Mouse (Mus musculus) adrenal gland, adult (tissue): ENCODE measurements around the gene Myo1e.
"Not testable (repeated sequence)": the region's sequence is repeated elsewhere in the genome, so short reads cannot be mapped to it uniquely, and the experiment has no call there.

Experiments used
- DNase-seq, 2 experiments: peaks; one replicate each; pipeline ENCODE4 v3.0.0; 2022 to 2023; ENCODE audit warnings: low spot score in 1 of 2; ENCODE audit not compliant: inconsistent age in 2 of 2

Myo1e gene

DNA sequence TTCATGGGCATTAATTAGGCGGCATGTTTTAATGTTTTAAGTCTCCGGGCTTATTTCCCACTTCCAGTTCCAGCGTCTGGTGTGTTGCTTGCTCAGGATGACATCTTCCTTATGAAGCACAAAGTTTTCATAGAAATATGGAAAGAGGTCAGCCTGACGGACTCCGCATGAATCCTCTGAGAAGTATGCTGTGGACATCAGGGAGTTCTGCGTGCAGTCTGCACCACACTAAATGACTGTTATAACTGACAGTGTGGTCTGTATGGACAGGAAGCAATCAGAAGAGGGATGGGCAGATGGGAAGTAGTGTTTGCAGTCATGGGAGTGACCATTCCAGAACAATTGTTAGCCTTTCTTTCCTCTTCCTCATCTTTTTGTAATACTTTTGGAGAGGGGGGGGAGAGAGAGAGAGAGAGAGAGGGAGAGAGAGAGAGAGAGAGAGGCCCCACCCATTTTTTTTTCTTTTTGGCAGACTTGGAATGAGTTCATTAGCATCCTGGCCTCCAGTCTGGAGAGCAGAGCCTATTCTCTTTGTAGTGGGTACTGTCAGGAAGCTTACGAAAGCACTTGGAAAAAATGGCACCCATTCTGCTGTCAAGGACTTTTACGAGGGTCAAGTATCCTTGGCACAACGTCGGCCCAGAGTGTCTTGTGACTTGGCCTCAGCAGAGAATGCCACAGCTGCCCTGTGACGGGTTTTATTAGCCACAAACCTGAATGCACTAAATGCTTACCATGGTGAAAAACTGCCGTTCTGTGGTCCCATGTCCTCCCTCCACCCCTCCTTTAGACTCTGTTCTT is 42.9 kb downstream of the Myo1e start:
- peak; percentile 67 to 83 for DNase-seq

- peak in 1 of 2 experiments; percentile 30 for DNase-seq
These were observed 44.4 kb downstream of the Myo1e start for GRCm38 (mm10) chr9:70251441-70251985.

DNA sequence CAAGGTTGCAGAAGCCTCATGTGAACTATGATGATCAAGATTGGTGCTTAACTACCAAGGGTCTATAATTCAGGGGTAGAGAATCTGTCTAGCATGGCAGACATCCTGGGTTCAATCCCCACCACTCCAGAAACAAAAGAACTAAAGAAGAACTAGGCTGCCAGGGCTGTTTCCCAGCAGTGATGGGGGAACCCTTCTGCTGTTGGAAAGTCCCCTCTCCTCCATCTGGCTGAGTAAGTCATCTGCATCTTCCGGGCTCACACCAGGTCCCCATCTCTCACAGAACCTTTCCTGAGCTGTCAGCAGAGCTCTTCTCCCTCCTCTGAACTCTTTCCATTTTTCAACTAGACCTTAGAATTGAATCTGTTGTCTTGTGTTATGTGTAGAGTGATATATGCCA is 45.9 kb downstream of the Myo1e start:
- peak in 1 of 2 experiments; percentile 19 for DNase-seq

- peak in 1 of 2 experiments; percentile 20 for DNase-seq
These were observed 47.9 kb downstream of the Myo1e start for GRCm38 (mm10) chr9:70255005-70255404.

DNA sequence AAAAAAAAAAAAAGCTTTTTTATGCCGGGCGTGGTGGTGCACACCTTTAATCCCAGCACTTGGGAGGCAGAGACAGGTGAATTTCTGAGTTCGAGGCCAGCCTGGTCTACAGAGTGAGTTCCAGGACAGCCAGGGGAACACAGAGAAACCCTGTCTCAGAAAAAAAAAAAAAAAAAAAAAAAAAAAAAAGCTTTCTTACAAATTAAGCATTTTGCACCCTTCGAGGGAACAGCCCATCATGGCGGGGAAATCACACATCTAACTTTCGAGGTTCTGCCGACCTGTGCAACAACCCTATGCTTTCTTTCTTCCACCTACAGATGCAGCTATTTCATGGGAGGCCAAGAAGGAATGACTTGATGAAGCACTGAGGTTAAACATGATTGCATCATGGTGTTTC is 48.9 kb downstream of the Myo1e start:
- not testable (repeated sequence) for DNase-seq

DNA sequence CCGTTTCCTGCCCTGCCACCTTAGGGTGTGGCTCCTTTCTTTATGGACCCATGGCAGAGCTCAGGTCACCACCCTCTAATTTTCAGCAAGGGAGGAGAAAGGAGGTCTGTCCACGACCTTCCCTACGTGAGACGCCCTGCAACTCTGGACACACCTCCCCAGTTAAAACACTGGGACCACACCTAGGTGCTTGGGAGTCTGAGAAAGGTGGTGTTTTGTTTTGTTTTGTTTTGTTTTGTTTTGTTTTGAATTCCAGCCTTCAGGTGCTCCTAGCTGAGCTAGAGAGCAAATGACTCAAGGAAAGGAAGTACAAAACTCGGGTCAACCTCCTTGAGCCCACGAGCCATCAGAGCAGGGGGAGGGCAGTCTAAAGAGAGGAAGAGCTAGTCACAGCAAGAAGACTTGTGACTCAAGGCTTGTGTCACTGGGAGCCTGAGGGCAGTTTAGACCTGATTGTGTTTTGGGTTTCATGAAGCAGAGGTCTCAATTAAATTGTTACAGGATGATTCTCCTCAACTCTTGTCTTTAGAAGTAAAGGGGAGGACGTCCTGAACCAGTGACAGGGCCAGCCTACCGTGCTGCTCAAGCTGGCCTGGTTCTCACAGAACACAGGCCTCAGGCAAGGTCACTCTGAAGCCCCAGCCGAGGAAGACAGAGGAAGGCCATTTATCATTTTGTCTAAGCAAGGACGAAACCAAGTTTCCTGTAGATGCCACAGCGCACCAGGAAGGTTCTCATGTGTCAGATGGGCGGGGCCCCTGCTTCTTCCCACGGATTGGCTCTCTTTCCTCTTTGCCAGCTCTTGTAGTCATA is 50.3 kb downstream of the Myo1e start:
- peak; percentile 89 to 95 for DNase-seq

GRCm38 (mm10) chr9:70260324-70260841 is 53.2 kb downstream of the Myo1e start:
- peak in 1 of 2 experiments; percentile 44 for DNase-seq

DNA sequence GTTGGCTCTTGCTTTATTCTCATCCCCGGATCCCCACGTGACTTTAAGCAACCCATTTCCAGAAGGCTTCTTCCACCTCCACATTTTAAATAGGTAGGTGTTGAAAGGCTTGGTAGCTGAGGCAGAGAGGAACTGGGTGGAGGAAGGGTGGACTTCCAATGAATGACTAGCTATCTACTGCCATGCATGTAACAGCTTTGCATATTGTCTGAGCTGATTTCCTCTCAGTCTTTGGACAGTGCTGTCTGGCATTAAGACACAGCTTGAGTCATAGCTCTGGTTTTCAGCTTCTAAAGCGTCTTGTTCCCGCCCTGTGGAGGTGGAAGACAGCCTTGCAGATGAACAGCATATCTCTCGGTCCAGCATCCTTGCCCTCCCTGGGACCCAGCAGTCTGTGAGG is 54.5 kb downstream of the Myo1e start:
- peak in 1 of 2 experiments; percentile 40 for DNase-seq

DNA sequence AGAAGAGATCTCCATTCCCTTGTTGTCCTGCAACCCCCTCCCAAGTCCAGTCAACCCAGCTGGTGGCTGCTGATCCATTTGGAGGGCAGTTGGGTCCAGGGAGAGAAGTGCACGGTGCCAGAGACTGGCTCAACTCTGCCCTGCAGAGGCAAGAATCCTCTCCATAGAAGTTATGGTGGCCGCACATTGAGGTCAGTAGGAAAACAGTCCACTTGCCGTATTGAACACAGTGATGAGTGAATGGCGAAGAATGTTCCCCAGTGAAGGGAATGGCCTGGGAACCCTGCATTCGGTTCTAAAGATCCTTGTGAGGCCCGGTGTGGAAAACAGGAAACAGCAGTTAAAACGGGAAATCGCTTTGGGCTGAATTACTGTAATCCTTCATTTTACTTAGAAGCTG is 56.0 kb downstream of the Myo1e start:
- DNase-seq: peak in 1 of 2 experiments; percentile 43

DNA sequence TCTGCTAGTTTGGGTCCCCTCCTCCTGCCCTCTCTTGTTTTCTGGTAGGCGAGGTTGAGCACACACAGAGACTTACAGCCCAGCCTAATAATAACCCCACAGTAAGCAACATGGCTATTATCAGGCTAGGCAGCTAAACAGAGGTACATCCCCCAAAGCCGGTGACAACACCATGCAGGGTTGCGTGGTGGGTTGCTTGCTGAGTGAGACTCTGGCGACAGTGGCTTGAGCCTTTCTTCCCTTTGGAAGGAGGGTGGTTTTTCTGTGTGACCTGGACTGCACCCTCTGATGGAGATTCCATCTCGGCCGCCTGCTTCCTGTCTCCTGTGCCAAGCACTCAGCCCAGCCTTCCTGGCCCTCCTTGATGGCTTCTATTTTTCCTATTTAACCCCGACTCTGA is 56.6 kb downstream of the Myo1e start:
- DNase-seq: peak in 1 of 2 experiments; percentile 53

- DNase-seq: peak in 1 of 2 experiments; percentile 17
These were observed 58.4 kb downstream of the Myo1e start for GRCm38 (mm10) chr9:70265513-70265912.

GRCm38 (mm10) chr9:70266186-70266585 is 59.0 kb downstream of the Myo1e start:
- DNase-seq: no peak

- no peak for DNase-seq
These were observed 60.0 kb downstream of the Myo1e start for GRCm38 (mm10) chr9:70267108-70267507.

DNA sequence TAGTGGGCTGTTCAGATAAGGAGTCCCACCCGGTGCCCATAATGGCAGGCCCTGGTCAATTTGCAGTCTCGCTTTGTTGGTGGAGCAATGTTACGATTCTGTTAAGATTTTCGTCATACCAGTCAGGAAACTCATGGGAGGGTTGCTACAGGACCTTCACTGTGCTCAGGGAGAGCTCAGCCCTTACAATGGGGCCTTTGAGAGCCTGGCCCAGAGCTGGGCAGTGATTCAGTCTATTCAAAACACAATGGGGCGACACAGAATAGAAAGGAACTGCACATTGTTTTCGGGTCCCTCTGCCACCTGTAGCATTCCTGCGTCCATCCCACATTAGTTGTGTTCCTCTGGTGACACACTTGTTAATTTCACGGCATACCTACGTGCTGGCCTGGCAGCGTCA is 62.2 kb downstream of the Myo1e start:
- no peak for DNase-seq

DNA sequence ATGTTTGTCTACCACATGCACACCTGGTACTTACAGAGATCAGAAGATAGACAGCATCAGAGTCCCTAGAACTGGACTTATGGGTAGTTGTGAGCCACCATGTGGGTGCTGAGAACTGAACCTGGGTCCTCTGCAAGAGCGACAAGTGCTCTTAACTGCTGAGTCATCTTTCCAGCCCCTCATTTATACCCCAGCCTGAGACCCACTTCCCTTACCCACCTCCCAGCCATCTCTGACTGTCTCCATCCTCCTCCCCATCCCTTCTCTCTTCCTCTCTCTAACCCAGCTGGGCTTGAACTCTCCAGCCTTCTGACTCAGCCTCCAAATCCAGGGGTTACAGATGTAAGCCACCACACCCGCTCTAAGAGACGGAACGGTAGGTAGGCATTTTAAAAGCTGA is 63.3 kb downstream of the Myo1e start:
- DNase-seq: no peak

DNA sequence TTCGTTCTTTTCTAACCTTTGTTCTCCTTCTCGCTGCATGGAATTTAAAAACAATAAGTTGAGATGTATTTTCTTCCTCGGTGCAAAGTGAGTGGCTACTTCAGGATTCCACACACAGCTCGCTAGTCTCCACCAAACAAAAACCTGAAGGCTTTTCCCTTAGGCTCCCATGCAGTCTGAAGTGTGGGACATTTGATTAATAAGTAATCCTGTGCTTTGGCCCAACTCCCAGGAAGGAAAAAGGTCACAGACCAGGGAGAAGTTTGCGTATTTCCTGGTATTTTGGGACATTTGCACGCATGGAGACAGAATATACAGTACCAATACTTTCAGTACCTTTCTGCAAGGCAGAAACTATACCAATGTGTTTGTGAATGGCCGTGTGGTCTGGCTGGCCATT is 64.0 kb downstream of the Myo1e start:
- no peak for DNase-seq

DNA sequence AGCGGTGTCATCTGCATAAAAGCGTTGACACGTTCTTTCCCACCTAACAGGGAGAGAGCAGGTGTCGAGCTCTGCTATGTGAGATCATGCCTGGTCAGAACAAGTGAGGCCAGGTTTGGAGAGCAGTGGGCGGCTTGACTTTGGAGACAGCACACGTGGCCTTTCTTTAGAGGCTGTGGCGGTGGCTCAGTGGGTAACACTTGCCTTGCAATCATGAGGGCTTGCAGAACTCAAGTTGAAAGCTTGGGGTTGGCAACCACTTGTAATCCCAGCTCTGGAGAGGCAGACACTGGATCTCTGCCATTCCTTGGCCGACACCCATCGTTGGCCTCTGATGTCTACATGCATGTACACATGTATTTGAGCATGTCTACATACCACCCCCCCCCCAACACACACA is 64.5 kb downstream of the Myo1e start:
- DNase-seq: no peak

DNA sequence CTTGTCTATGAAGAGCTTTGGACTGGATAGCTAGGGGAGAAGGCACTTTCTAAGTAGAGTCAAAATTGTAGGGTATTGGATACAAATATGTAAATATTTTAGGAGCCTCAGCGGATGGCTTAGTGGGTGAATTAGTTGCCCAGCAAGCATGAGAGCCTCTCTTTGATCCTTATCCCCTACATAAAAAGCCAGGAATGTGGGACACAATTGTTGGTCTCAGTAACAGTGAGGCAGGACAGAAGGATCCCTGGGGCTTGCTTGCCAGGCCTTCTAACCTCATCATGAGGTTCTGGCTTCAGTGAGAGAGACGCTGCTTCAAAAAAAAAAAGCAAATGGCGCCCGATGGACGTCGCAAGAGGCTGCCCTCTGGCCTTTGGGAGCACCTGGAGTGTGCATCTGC is 66.9 kb downstream of the Myo1e start:
- DNase-seq: no peak

GRCm38 (mm10) chr9:70274476-70274875 is 67.3 kb downstream of the Myo1e start:
- DNase-seq: no peak

GRCm38 (mm10) chr9:70274887-70275555 is 67.9 kb downstream of the Myo1e start:
- DNase-seq: no peak

- no peak for DNase-seq
These were observed 69.9 kb downstream of the Myo1e start for GRCm38 (mm10) chr9:70277076-70277475.
